Comparison of ENCODE assay signal across 9 mouse cellular contexts in the genomic region with DNA sequence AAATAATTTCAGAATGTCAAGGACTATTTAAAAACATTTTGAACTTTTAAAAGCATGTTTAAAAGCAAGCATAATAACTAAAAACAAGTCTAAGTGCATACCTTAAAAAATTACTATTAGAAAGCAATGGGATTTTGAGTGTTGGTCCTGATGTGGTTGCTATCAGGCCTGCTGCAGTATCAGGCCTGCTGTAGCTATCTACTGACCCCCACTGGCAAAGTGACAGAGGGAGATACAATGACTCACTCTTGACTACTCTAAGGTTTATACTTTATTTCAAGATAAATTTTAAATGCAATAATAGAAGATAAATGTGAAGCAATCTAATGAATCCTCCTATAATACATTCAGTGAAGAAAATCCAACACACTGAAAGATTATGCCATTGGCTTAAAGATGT.
DNase-seq lines count a peak whose midpoint lies in the region; TF ChIP-seq lines count a peak whose summit lies in the region.
"Had no signal": no experiment of that assay in that cellular context is flagged by ENCODE, and none has a peak within 500 bp of the region (broad histone marks: within the 10 kb centered on the region; RNA-seq: fewer than 3 reads in every experiment).

No protein-coding gene starts in this region.

- intact Hi-C loops in heart, postnatal 36 days (cut with DNase I): no loop called here

- TF ChIP-seq CTCF in layer of hippocampus, adult 2 months (conservative IDR thresholded peaks at IDR 0.05): peak; percentile 76

- no peak overlapping the region for H3K27ac ChIP-seq in layer of hippocampus, adult 2 months
- H3K27ac ChIP-seq: lung, embryonic 15.5 days had no signal

- peak; percentile 30 for DNase-seq in adrenal gland, postnatal 10 days
- no peak for DNase-seq in adrenal gland, postnatal 4 days (ENCODE audit: low spot score in 2 of 2)
- DNase-seq in layer of hippocampus, adult 2 months (ENCODE audit: low spot score in 2 of 2): no peak
- no peak for DNase-seq in layer of hippocampus, adult 11-12 months (ENCODE audit: low spot score)
- peak; percentile 64 for DNase-seq in brain, adult 2 months (ENCODE audit: low read depth, low spot score)
- DNase-seq in naive thymus-derived CD4-positive, alpha-beta T cell, adult 2 months (ENCODE audit: low read depth): peak; percentile 27
- no peak for DNase-seq in spleen, postnatal 4 days (ENCODE audit: low spot score in 2 of 2)
- DNase-seq in heart, postnatal 36 days: no peak

- no peak overlapping the region for H3K4me3 ChIP-seq in layer of hippocampus, adult 2 months
- H3K4me3 ChIP-seq: lung, embryonic 15.5 days had no signal

Comparison
In these comparisons a context has a peak if more than half of its experiments do, and no peak if none do; other contexts are left out.
1. DNase-seq: peak in adrenal gland, postnatal 10 days (single experiment), brain, adult 2 months (single experiment) and naive thymus-derived CD4-positive, alpha-beta T cell, adult 2 months (single experiment); none in adrenal gland, postnatal 4 days (0 of 2), layer of hippocampus, adult 2 months (0 of 2), layer of hippocampus, adult 11-12 months (single experiment), spleen, postnatal 4 days (0 of 2) and heart, postnatal 36 days (0 of 2).